Mouse (Mus musculus) liver, postnatal 0 days (tissue): ENCODE results near the gene Trim15. TPM values are rescaled to one million over a fixed set of nuclear protein-coding genes. Genes with fewer than 3 reads are reported as not detected.
"Not testable (repeated sequence)": the region's sequence is repeated elsewhere in the genome, so short reads cannot be mapped to it uniquely, and the experiment has no call there.

ENCODE experiments used
- ATAC-seq: fragments of 200-750 bp; cut with Nextera tagmentation; 2 replicates; pipeline ENCODE4 v1.8.0; 2017; ENCODE audit warnings: mild to moderate bottlenecking, moderate library complexity
- DNase-seq: peaks from one replicate; pipeline ENCODE4 v3.0.0-alpha.2; 2016
- H3K27ac ChIP-seq: fragments of 300-500 bp; sonication (generic); 2 replicates; pipeline ENCODE4 v1.5.1; 2014; ENCODE audit warnings: antibody characterized with exemption, moderate library complexity, mild to moderate bottlenecking, low read depth
- H3K27me3 ChIP-seq: fragments of 300-500 bp; sonication (generic); 2 replicates; pipeline ENCODE4 v1.6.1; 2014; ENCODE audit warnings: low read length, control low read depth, mixed read lengths; ENCODE audit not compliant: insufficient read depth
- H3K36me3 ChIP-seq: fragments of 300-500 bp; sonication (generic); replicated peaks from 2 replicates; pipeline ENCODE4 v1.6.1; 2014; ENCODE audit warnings: mild to moderate bottlenecking, control low read depth, low read length, moderate library complexity, mixed read lengths; ENCODE audit not compliant: insufficient read depth
- H3K4me1 ChIP-seq: fragments of 300-500 bp; sonication (generic); 2 replicates; pipeline ENCODE4 v1.6.1; 2014; ENCODE audit warnings: antibody characterized with exemption, mild to moderate bottlenecking, control low read depth; ENCODE audit not compliant: insufficient read depth
- H3K4me2 ChIP-seq: fragments of 300-500 bp; sonication (generic); 2 replicates; pipeline ENCODE4 v1.6.1; 2014; ENCODE audit warnings: low read depth, mild to moderate bottlenecking, low read length, moderate library complexity, mixed read lengths
- H3K4me3 ChIP-seq: fragments of 300-500 bp; sonication (generic); 2 replicates; pipeline ENCODE4 v1.5.1; 2014; ENCODE audit warnings: low read depth, low read length
- H3K9ac ChIP-seq: fragments of 300-500 bp; sonication (generic); replicated peaks from 2 replicates; pipeline ENCODE4 v1.6.1; 2014; ENCODE audit warnings: mild to moderate bottlenecking, moderate library complexity
- H3K9me3 ChIP-seq: fragments of 300-500 bp; sonication (generic); 2 replicates; pipeline ENCODE4 v1.6.1; 2016; ENCODE audit warnings: mild to moderate bottlenecking, control low read depth, low read length, mixed read lengths
- CTCF ChIP-seq: sonication (generic); IDR thresholded peaks from 2 replicates; pipeline ENCODE4 v1.5.1; 2016; ENCODE audit warnings: antibody characterized with exemption, low read depth
- EP300 ChIP-seq: IDR thresholded peaks from 2 replicates; pipeline ENCODE4 v1.6.1; 2016; ENCODE audit warnings: antibody characterized with exemption, low read depth, mild to moderate bottlenecking
- WGBS: fragments of 180-500 bp; shearing (Covaris S2); extraction: QIAGEN DNeasy Blood & Tissue Kit; methylation state at CpG from one replicate; pipeline ENCODE4 v1.1.7; 2014; ENCODE audit not compliant: insufficient replicate concordance; 5-methylcytosine and 5-hydroxymethylcytosine counted together
- polyA plus RNA-seq: library from polyadenylated mRNA; unstranded; fragments of >200 nt; fragmentation: Nextera tagmentation; extraction: Ambion mirVana; gene quantifications from 2 replicates; pipeline ENCODE4 v1.2.1, GENCODE M21; 2015

Trim15 gene
- polyA plus RNA-seq, 1 experiment from 2014 or later, result 0.12 TPM

GRCm38 (mm10) chr17:36893387-36893786 is 26.4 kb upstream of the Trim15 start:
- WGBS, result 27% methylated on average over 5 of the region's 5 CpGs
- no peak overlapping the region for H3K27ac ChIP-seq
- DNase-seq, result no peak
- no peak overlapping the region for H3K4me3 ChIP-seq
- no peak for ATAC-seq
- no peak for TF ChIP-seq EP300
- no peak for TF ChIP-seq CTCF
- H3K9ac ChIP-seq, result no peak overlapping the region
- H3K4me1 ChIP-seq, result no peaks in the 10 kb centered on the region
- H3K4me2 ChIP-seq, result no peak overlapping the region
- H3K36me3 ChIP-seq, result no peaks in the 10 kb centered on the region
- no peaks in the 10 kb centered on the region for H3K9me3 ChIP-seq
- peaks cover 4% of the 10 kb centered on the region; the same call in 1 of the 2 replicates for H3K27me3 ChIP-seq

- H3K4me2 ChIP-seq, result no peak overlapping the region
- peak; percentile 41 for DNase-seq
- no peaks in the 10 kb centered on the region for H3K9me3 ChIP-seq
- H3K36me3 ChIP-seq, result no peaks in the 10 kb centered on the region
- H3K4me1 ChIP-seq, result no peaks in the 10 kb centered on the region
- H3K27ac ChIP-seq, result no peak overlapping the region
- H3K27me3 ChIP-seq, result peaks cover 4% of the 10 kb centered on the region; the same call in 1 of the 2 replicates
- no peak overlapping the region for H3K4me3 ChIP-seq
- no peak for ATAC-seq
- H3K9ac ChIP-seq, result no peak overlapping the region
- WGBS, result 5% methylated on average over 2 of the region's 2 CpGs
- TF ChIP-seq EP300 (no peak), CTCF (peak; percentile 85)
These were observed 25.4 kb upstream of the Trim15 start for GRCm38 (mm10) chr17:36892362-36892761.

- DNase-seq, H3K9ac ChIP-seq, H3K27me3 ChIP-seq, H3K36me3 ChIP-seq, H3K4me3 ChIP-seq, H3K4me2 ChIP-seq, ATAC-seq, H3K9me3 ChIP-seq, H3K27ac ChIP-seq, H3K4me1 ChIP-seq: not testable (repeated sequence)
- WGBS, result 87% methylated on average over 1 of the region's 1 CpGs
These were observed 24.5 kb upstream of the Trim15 start for GRCm38 (mm10) chr17:36891496-36891895.

GRCm38 (mm10) chr17:36890073-36890903 is 23.3 kb upstream of the Trim15 start, which contains the start of gene Trim40:
Gene Trim40 (minus strand): TSS chr17:36890123.
- DNase-seq (no peak), ATAC-seq (no peak)
- 76% methylated on average over 5 of the region's 5 CpGs for WGBS
- Histone ChIP-seq H3K4me2 (no peak within 1 kb of the TSS), H3K4me3 (no peak within 1 kb of the TSS), H3K27ac (no peak within 1 kb of the TSS), H3K9me3 (no peaks in the 10 kb centered on the region), H3K4me1 (no peaks in the 10 kb centered on the region), H3K9ac (no peak within 1 kb of the TSS), H3K36me3 (no peaks in the 10 kb centered on the region), H3K27me3 (peaks cover 4% of the 10 kb centered on the region; the same call in 1 of the 2 replicates)
- TF ChIP-seq CTCF (no peak), EP300 (no peak)

- WGBS, result 88% methylated on average over 12 of the region's 12 CpGs
- Histone ChIP-seq H3K36me3 (no peaks in the 10 kb centered on the region), H3K9ac (no peak overlapping the region), H3K4me3 (no peak overlapping the region), H3K27ac (no peak overlapping the region), H3K27me3 (no peaks in the 10 kb centered on the region), H3K4me1 (no peaks in the 10 kb centered on the region), H3K9me3 (no peaks in the 10 kb centered on the region), H3K4me2 (no peak overlapping the region)
- no peak for TF ChIP-seq EP300
- TF ChIP-seq CTCF, result no peak
- ATAC-seq (no peak), DNase-seq (no peak)
These were observed 18.3 kb upstream of the Trim15 start for GRCm38 (mm10) chr17:36885132-36885790.

GRCm38 (mm10) chr17:36883350-36883749 is 16.3 kb upstream of the Trim15 start:
- no peaks in the 10 kb centered on the region for H3K27me3 ChIP-seq
- no peak overlapping the region for H3K4me2 ChIP-seq
- no peaks in the 10 kb centered on the region for H3K4me1 ChIP-seq
- H3K4me3 ChIP-seq, result no peak overlapping the region
- H3K27ac ChIP-seq, result no peak overlapping the region
- 77% methylated on average over 2 of the region's 2 CpGs for WGBS
- no peak for TF ChIP-seq EP300
- no peak for TF ChIP-seq CTCF
- H3K9me3 ChIP-seq, result no peaks in the 10 kb centered on the region
- no peak for ATAC-seq
- no peak for DNase-seq
- H3K36me3 ChIP-seq, result no peaks in the 10 kb centered on the region
- H3K9ac ChIP-seq, result no peak overlapping the region
